Mouse (Mus musculus): ENCODE results near the gene Fam98c. TPM values are rescaled to one million over a fixed set of nuclear protein-coding genes. Genes with fewer than 3 reads are reported as not detected.
A peak's percentile ranks its signal among the peaks of the same experiment; 100 is the strongest.

Gene Fam98c
- polyA plus RNA-seq, 2 experiments: 17.1 to 18.9 TPM

DNA sequence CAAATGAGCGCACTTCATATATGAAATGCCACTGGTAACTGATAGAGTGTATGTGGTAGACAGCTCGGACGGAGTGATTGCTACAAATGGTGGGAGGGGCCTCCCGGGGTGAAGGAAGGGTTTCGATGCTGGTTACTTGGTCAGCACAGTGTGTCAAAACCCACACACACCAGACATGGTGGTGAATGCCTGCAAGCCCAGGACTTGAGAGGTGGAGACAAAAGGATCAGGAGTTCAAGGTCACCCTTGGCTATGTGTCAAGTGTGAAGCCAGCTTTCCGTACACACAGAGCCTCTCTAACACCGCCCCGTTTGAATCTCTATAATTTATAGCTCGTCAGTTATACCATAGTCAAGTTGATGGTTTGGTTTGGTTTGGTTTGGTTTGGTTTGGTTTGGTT, 33.2 kb downstream of the Fam98c start:
- Histone ChIP-seq H3K4me2 (replicated peaks; ENCODE audit: low read depth, low read length, severe bottlenecking) (no peak overlapping the region), H3K27ac (replicated peaks; ENCODE audit: low read depth, low read length) (no peak overlapping the region), H3K27me3 (ENCODE audit: control insufficient read depth, insufficient read depth, low read length) (no peaks in the 10 kb centered on the region), H3K9me3 (ENCODE audit: control insufficient read depth, low read length) (no peaks in the 10 kb centered on the region), H3K36me3 (ENCODE audit: control insufficient read depth, insufficient read depth, low read length) (no peaks in the 10 kb centered on the region), H3K9ac (ENCODE audit: low read depth, low read length, severe bottlenecking) (no peak overlapping the region), H3K4me3 (replicated peaks; ENCODE audit: low read length) (no peak overlapping the region), H3K4me1 (ENCODE audit: control insufficient read depth, insufficient read depth, low read length) (0 out of 2 replicates have a peak, but pooled peaks cover 8% of the 10 kb centered on the region)
- ATAC-seq (ENCODE audit: low FRiP score, low read depth) (no peak), DNase-seq (ENCODE audit: low spot score) (no peak)
- no peak for TF ChIP-seq POLR2A (IDR thresholded peaks at IDR 0.05; ENCODE audit: borderline replicate concordance, extremely low read depth, insufficient read depth, insufficient read length)
- 93% methylated on average over 9 of the region's 9 CpGs for WGBS

DNA sequence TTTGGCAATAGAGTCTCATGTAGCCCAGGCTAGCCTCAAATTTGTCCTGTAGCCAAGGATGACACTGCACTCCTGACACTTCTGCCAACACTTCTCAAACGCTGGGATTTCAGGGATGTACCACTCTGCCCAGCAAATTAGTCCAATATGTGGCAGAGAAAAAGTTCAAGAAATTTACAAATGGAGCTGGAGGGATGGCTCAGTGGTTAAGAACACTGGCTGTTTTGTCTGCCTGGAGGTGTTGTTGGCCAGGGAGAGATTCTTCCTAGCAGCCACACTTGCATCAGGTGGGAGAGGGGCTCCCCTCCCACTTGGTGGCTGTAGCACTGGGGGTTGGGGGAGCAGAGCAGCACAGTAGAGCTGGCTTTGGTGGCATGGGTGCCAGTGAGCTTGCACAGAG, 36.5 kb downstream of the Fam98c start:
- TF ChIP-seq POLR2A (IDR thresholded peaks at IDR 0.05; ENCODE audit: borderline replicate concordance, extremely low read depth, insufficient read depth, insufficient read length): no peak
- no peak overlapping the region for H3K27ac ChIP-seq (replicated peaks; ENCODE audit: low read depth, low read length)
- ATAC-seq (ENCODE audit: low FRiP score, low read depth): no peak
- no peak overlapping the region for H3K4me3 ChIP-seq (replicated peaks; ENCODE audit: low read length)
- 0 out of 2 replicates have a peak, but pooled peaks cover under 1% of the 10 kb centered on the region for H3K4me1 ChIP-seq (ENCODE audit: control insufficient read depth, insufficient read depth, low read length)
- H3K9me3 ChIP-seq (ENCODE audit: control insufficient read depth, low read length): no peaks in the 10 kb centered on the region
- no peak overlapping the region for H3K9ac ChIP-seq (ENCODE audit: low read depth, low read length, severe bottlenecking)
- H3K36me3 ChIP-seq (ENCODE audit: control insufficient read depth, insufficient read depth, low read length): no peaks in the 10 kb centered on the region
- DNase-seq (ENCODE audit: low spot score): no peak
- no peaks in the 10 kb centered on the region for H3K27me3 ChIP-seq (ENCODE audit: control insufficient read depth, insufficient read depth, low read length)
- 59% methylated on average over 1 of the region's 1 CpGs for WGBS
- H3K4me2 ChIP-seq (replicated peaks; ENCODE audit: low read depth, low read length, severe bottlenecking): no peak overlapping the region

DNA sequence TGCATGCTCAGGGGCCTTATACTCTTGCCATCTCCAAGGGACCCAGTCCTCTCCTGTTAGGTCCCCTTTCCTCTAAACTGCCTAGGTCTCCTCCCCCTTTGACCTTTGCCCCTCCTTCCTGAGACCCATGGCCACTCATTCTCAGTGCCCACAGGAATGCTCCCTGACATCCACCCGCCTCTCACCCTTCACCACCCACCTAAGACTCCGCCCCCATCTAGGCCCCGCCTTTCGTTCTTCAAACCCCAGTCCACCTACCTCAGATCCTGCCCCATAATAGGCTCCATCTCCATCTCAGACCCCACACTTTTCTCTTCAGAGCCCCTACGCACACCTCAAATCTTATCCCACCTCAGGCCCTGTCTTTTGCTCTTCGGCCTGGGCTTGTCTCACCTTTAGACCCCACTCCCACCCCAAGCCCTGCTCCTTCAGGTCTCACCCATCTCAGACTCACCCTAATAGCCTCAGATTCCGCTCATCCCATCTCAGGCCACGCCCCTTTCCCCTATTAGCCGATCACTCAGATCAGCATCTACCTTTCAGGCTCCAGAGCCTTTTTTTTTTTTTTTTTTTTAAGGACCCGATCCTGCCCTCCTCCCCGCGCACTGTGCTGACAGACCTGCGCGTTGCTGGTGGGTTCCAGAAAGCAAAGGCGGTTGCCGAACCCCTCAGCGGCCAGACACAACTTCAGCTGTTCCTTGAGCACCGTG, 37.7 kb downstream of the Fam98c start:
- no peak overlapping the region for H3K9ac ChIP-seq (ENCODE audit: low read depth, low read length, severe bottlenecking)
- no peaks in the 10 kb centered on the region for H3K4me1 ChIP-seq (ENCODE audit: control insufficient read depth, insufficient read depth, low read length)
- 15% methylated on average over 18 of the region's 18 CpGs for WGBS
- no peak overlapping the region for H3K4me2 ChIP-seq (replicated peaks; ENCODE audit: low read depth, low read length, severe bottlenecking)
- H3K36me3 ChIP-seq (ENCODE audit: control insufficient read depth, insufficient read depth, low read length): no peaks in the 10 kb centered on the region
- H3K27ac ChIP-seq (replicated peaks; ENCODE audit: low read depth, low read length): no peak overlapping the region
- no peak for TF ChIP-seq POLR2A (IDR thresholded peaks at IDR 0.05; ENCODE audit: borderline replicate concordance, extremely low read depth, insufficient read depth, insufficient read length)
- H3K27me3 ChIP-seq (ENCODE audit: control insufficient read depth, insufficient read depth, low read length): no peaks in the 10 kb centered on the region
- no peak for DNase-seq (ENCODE audit: low spot score)
- ATAC-seq (ENCODE audit: low FRiP score, low read depth): no peak
- no peak overlapping the region for H3K4me3 ChIP-seq (replicated peaks; ENCODE audit: low read length)
- H3K9me3 ChIP-seq (ENCODE audit: control insufficient read depth, low read length): no peaks in the 10 kb centered on the region

DNA sequence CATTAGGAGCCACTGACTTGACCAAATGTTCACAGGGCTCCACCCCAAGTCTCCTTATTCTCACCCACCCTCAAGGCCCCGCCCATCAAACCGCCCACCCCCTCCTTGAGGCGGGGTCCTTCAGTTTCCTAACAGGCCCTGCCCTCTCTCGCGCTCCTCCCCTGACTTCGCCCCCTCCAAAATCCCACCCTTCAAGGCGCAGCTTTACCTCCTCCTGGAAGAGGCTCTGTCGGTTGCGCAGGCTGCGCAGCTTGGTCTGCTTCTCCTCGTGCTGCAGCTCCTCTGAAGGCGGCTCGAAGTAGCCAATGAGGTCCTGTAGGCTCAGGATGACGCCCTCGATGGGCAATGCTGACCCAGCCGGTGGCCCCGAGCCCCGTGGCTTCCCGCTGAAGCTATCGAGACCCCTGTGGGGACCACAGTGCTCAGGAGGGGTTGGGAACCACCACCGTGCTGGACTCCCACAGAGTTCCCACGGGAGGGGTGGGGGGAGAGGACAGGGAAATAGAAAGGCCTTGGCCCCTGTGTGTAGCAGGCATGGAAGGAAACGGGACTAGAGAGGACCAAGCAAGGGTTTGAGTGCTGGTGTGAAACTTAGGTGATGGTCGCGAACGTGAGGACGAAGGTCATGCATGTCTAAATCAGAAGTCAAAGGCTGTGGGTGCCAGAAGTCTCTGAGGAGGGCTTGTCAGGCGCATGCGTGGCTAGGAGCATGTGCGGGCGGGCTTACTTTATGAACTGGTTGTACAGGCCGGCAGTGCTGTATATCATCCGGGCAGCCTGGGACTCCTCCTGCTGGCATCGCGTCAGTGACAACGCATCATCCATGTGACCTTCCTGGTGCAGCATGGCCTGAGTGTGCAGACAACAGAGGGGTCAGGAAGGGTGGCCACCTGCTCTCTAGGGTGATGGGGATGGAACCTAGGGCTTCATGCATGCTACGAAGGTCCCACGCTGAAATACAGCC, 46.8 kb downstream of the Fam98c start:
- no peak for TF ChIP-seq POLR2A (IDR thresholded peaks at IDR 0.05; ENCODE audit: borderline replicate concordance, extremely low read depth, insufficient read depth, insufficient read length)
- H3K9ac ChIP-seq (ENCODE audit: low read depth, low read length, severe bottlenecking): peak overlapping the region; percentile 43
- H3K36me3 ChIP-seq (ENCODE audit: control insufficient read depth, insufficient read depth, low read length): 0 out of 2 replicates have a peak, but pooled peaks cover under 1% of the 10 kb centered on the region
- DNase-seq (ENCODE audit: low spot score) (peak; percentile 52), ATAC-seq (ENCODE audit: low FRiP score, low read depth) (peak; percentile 88; the same call in 1 of the 2 replicates)
- H3K9me3 ChIP-seq (ENCODE audit: control insufficient read depth, low read length): no peaks in the 10 kb centered on the region
- H3K4me3 ChIP-seq (replicated peaks; ENCODE audit: low read length): peak overlapping the region; percentile 6
- no peaks in the 10 kb centered on the region for H3K27me3 ChIP-seq (ENCODE audit: control insufficient read depth, insufficient read depth, low read length)
- no peak overlapping the region for H3K27ac ChIP-seq (replicated peaks; ENCODE audit: low read depth, low read length)
- peaks cover 3% of the 10 kb centered on the region; the same call in 1 of the 2 replicates for H3K4me1 ChIP-seq (ENCODE audit: control insufficient read depth, insufficient read depth, low read length)
- peak overlapping the region; percentile 51 for H3K4me2 ChIP-seq (replicated peaks; ENCODE audit: low read depth, low read length, severe bottlenecking)
- 25% methylated on average over 38 of the region's 38 CpGs for WGBS

Other genes with a start within 250 kb of the Fam98c start
- gene Actn4, start 193.9 kb downstream of the Fam98c start, polyA plus RNA-seq (2012; rRNA removed): 268 and 299 TPM in 2 replicates
- 295 and 304 TPM in 2 replicates for gene Actn4, start 193.9 kb downstream of the Fam98c start, polyA plus RNA-seq (2014; fragmentation: Nextera tagmentation; extraction: Ambion mirVana)
- gene Eif3k, start 174.4 kb downstream of the Fam98c start, polyA plus RNA-seq (2012; rRNA removed): 473 and 518 TPM in 2 replicates
- 450 TPM in 2 replicates for gene Eif3k, start 174.4 kb downstream of the Fam98c start, polyA plus RNA-seq (2014; fragmentation: Nextera tagmentation; extraction: Ambion mirVana)
- gene Map4k1, start 174.2 kb downstream of the Fam98c start, polyA plus RNA-seq (2012; rRNA removed): 9.3 and 9.5 TPM in 2 replicates
- 6.4 and 7.0 TPM in 2 replicates for gene Map4k1, start 174.2 kb downstream of the Fam98c start, polyA plus RNA-seq (2014; fragmentation: Nextera tagmentation; extraction: Ambion mirVana)
- 26.5 and 29.2 TPM in 2 replicates for gene Ryr1, start 31.1 kb downstream of the Fam98c start, polyA plus RNA-seq (2012; rRNA removed)
- gene Ryr1, start 31.1 kb downstream of the Fam98c start, polyA plus RNA-seq (2014; fragmentation: Nextera tagmentation; extraction: Ambion mirVana): 5.9 and 7.7 TPM in 2 replicates
- gene Rasgrp4, start 21.4 kb downstream of the Fam98c start, polyA plus RNA-seq (2012; rRNA removed): 4.8 and 6.8 TPM in 2 replicates
- gene Rasgrp4, start 21.4 kb downstream of the Fam98c start, polyA plus RNA-seq (2014; fragmentation: Nextera tagmentation; extraction: Ambion mirVana): 0.43 and 1.1 TPM in 2 replicates
- gene Ggn, start 14.0 kb upstream of the Fam98c start, polyA plus RNA-seq (2012; rRNA removed): 0.91 and 1.4 TPM in 2 replicates
- 0.45 and 0.54 TPM in 2 replicates for gene Ggn, start 14.0 kb upstream of the Fam98c start, polyA plus RNA-seq (2014; fragmentation: Nextera tagmentation; extraction: Ambion mirVana)
- gene Spred3, start 14.2 kb upstream of the Fam98c start, polyA plus RNA-seq (2012; rRNA removed): 14.2 and 19.4 TPM in 2 replicates
- 3.5 and 4.2 TPM in 2 replicates for gene Spred3, start 14.2 kb upstream of the Fam98c start, polyA plus RNA-seq (2014; fragmentation: Nextera tagmentation; extraction: Ambion mirVana)
- 216 and 233 TPM in 2 replicates for gene Psmd8, start 24.5 kb upstream of the Fam98c start, polyA plus RNA-seq (2012; rRNA removed)
- gene Psmd8, start 24.5 kb upstream of the Fam98c start, polyA plus RNA-seq (2014; fragmentation: Nextera tagmentation; extraction: Ambion mirVana): 264 and 268 TPM in 2 replicates
- 3.1 and 3.4 TPM in 2 replicates for gene Catsperg1, start 57.8 kb upstream of the Fam98c start, polyA plus RNA-seq (2012; rRNA removed)
- gene Catsperg1, start 57.8 kb upstream of the Fam98c start, polyA plus RNA-seq (2014; fragmentation: Nextera tagmentation; extraction: Ambion mirVana): 0.84 and 0.87 TPM in 2 replicates
- gene Kcnk6, start 76.3 kb upstream of the Fam98c start, polyA plus RNA-seq (2012; rRNA removed): 11.4 and 19.2 TPM in 2 replicates
- gene Kcnk6, start 76.3 kb upstream of the Fam98c start, polyA plus RNA-seq (2014; fragmentation: Nextera tagmentation; extraction: Ambion mirVana): 1.6 and 2.2 TPM in 2 replicates
- gene Yif1b, start 82.1 kb upstream of the Fam98c start, polyA plus RNA-seq (2012; rRNA removed): 107 and 150 TPM in 2 replicates
- gene Yif1b, start 82.1 kb upstream of the Fam98c start, polyA plus RNA-seq (2014; fragmentation: Nextera tagmentation; extraction: Ambion mirVana): 130 and 139 TPM in 2 replicates
- 0.32 and 0.92 TPM in 2 replicates for gene 2200002D01Rik, start 92.2 kb upstream of the Fam98c start, polyA plus RNA-seq (2012; rRNA removed)
- gene 2200002D01Rik, start 92.2 kb upstream of the Fam98c start, polyA plus RNA-seq (2014; fragmentation: Nextera tagmentation; extraction: Ambion mirVana): 1.2 and 3.0 TPM in 2 replicates
- 88.7 and 95.3 TPM in 2 replicates for gene Spint2, start 125.7 kb upstream of the Fam98c start, polyA plus RNA-seq (2012; rRNA removed)
- gene Spint2, start 125.7 kb upstream of the Fam98c start, polyA plus RNA-seq (2014; fragmentation: Nextera tagmentation; extraction: Ambion mirVana): 149 and 160 TPM in 2 replicates
- gene Ppp1r14a, start 133.1 kb upstream of the Fam98c start, polyA plus RNA-seq (2012; rRNA removed): 8.7 and 9.6 TPM in 2 replicates
- gene Ppp1r14a, start 133.1 kb upstream of the Fam98c start, polyA plus RNA-seq (2014; fragmentation: Nextera tagmentation; extraction: Ambion mirVana): 9.0 and 13.8 TPM in 2 replicates
- gene Dpf1, start 147.7 kb upstream of the Fam98c start, polyA plus RNA-seq (2012; rRNA removed): 10.6 and 10.7 TPM in 2 replicates
- 13.2 and 13.7 TPM in 2 replicates for gene Dpf1, start 147.7 kb upstream of the Fam98c start, polyA plus RNA-seq (2014; fragmentation: Nextera tagmentation; extraction: Ambion mirVana)